Mouse (Mus musculus) midbrain, embryonic 10.5 days (tissue): ENCODE data around the gene Tmem251. TPM values are rescaled to one million over a fixed set of nuclear protein-coding genes. Genes with fewer than 3 reads are reported as not detected.

Experiments
- DNase-seq: peaks from one replicate; pipeline ENCODE4 v3.0.0-alpha.2; 2017; ENCODE audit warnings: low spot score
- H3K27ac ChIP-seq: fragments of 300-500 bp; sonication (generic); replicated peaks from 2 replicates; pipeline ENCODE4 v1.5.1; 2016; ENCODE audit warnings: mild to moderate bottlenecking
- H3K27me3 ChIP-seq: fragments of 300-500 bp; sonication (generic); 2 replicates; pipeline ENCODE4 v1.6.1; 2016; ENCODE audit warnings: low read depth, mild to moderate bottlenecking; ENCODE audit not compliant: poor library complexity, severe bottlenecking
- H3K36me3 ChIP-seq: fragments of 300-500 bp; sonication (generic); 2 replicates; pipeline ENCODE4 v1.6.1; 2016; ENCODE audit warnings: mild to moderate bottlenecking, moderate library complexity
- H3K4me1 ChIP-seq: fragments of 300-500 bp; sonication (generic); 2 replicates; pipeline ENCODE4 v1.6.1; 2016
- H3K4me3 ChIP-seq: fragments of 300-500 bp; sonication (generic); 2 replicates; pipeline ENCODE4 v1.5.1; 2016; ENCODE audit warnings: mild to moderate bottlenecking, moderate library complexity
- H3K9me3 ChIP-seq: fragments of 300-500 bp; sonication (generic); replicated peaks from 2 replicates; pipeline ENCODE4 v1.6.1; 2016; ENCODE audit warnings: mild to moderate bottlenecking
- WGBS: fragments of 180-500 bp; shearing (Covaris S2); methylation state at CpG from one replicate; pipeline ENCODE4 v1.1.7; 2016; 5-methylcytosine and 5-hydroxymethylcytosine counted together
- polyA plus RNA-seq: library from polyadenylated mRNA; unstranded; fragments of >200 nt; fragmentation: Nextera tagmentation; extraction: Ambion mirVana; gene quantifications from 2 replicates; pipeline ENCODE4 v1.2.1, GENCODE M21; 2016

Tmem251 gene
- 13.2 and 14.0 TPM in 2 replicates for polyA plus RNA-seq

GRCm38 (mm10) chr12:102743589-102744574, at the start of gene Tmem251, which contains the start of gene Moap1:
Tmem251 (plus strand) TSS chr12:102743762.
Moap1 (minus strand) TSS chr12:102743661.
- H3K4me3 ChIP-seq = peak within 1 kb of the TSS; percentile 92
- H3K27ac ChIP-seq = peak within 1 kb of the TSS; percentile 94
- H3K27me3 ChIP-seq = no peaks in the 10 kb centered on the region
- peaks cover 32% of the 10 kb centered on the region for H3K4me1 ChIP-seq
- peak; percentile 93 for DNase-seq
- no peaks in the 10 kb centered on the region for H3K9me3 ChIP-seq
- under 1% methylated on average over 63 of the region's 63 CpGs for WGBS
- H3K36me3 ChIP-seq = peaks cover 25% of the 10 kb centered on the region

- no peak for DNase-seq
- no peaks in the 10 kb centered on the region for H3K9me3 ChIP-seq
- H3K4me1 ChIP-seq = peaks cover 74% of the 10 kb centered on the region
- H3K27me3 ChIP-seq = no peaks in the 10 kb centered on the region
- WGBS = 62% methylated on average over 18 of the region's 18 CpGs
- no peak overlapping the region for H3K4me3 ChIP-seq
- no peaks in the 10 kb centered on the region for H3K36me3 ChIP-seq
- H3K27ac ChIP-seq = peak overlapping the region; percentile 63
These were observed 48.0 kb upstream of the Tmem251 start for GRCm38 (mm10) chr12:102695369-102696239.

- Histone ChIP-seq H3K9me3 (no peaks in the 10 kb centered on the region), H3K36me3 (no peaks in the 10 kb centered on the region), H3K27me3 (no peaks in the 10 kb centered on the region), H3K4me3 (no peak overlapping the region), H3K27ac (peak overlapping the region; percentile 94), H3K4me1 (peaks cover 71% of the 10 kb centered on the region)
- WGBS = 89% methylated on average over 14 of the region's 14 CpGs
- DNase-seq = no peak
These were observed 46.8 kb upstream of the Tmem251 start for GRCm38 (mm10) chr12:102696635-102697354.

- DNase-seq = no peak
- H3K9me3 ChIP-seq = no peaks in the 10 kb centered on the region
- H3K4me1 ChIP-seq = peaks cover 76% of the 10 kb centered on the region
- peak overlapping the region; percentile 94 for H3K27ac ChIP-seq
- H3K36me3 ChIP-seq = no peaks in the 10 kb centered on the region
- WGBS = 76% methylated on average over 7 of the region's 7 CpGs
- H3K27me3 ChIP-seq = no peaks in the 10 kb centered on the region
- no peak overlapping the region for H3K4me3 ChIP-seq
These were observed 46.2 kb upstream of the Tmem251 start for GRCm38 (mm10) chr12:102697381-102697780.

- Histone ChIP-seq H3K27me3 (no peaks in the 10 kb centered on the region), H3K4me3 (peak overlapping the region; percentile 7; the same call in 1 of the 2 replicates), H3K36me3 (no peaks in the 10 kb centered on the region), H3K9me3 (no peaks in the 10 kb centered on the region), H3K4me1 (peaks cover 84% of the 10 kb centered on the region), H3K27ac (peak overlapping the region; percentile 94)
- peak; percentile 56 for DNase-seq
- 11% methylated on average over 1 of the region's 1 CpGs for WGBS
These were observed 45.4 kb upstream of the Tmem251 start for GRCm38 (mm10) chr12:102698089-102698684.

GRCm38 (mm10) chr12:102699156-102699555, 44.4 kb upstream of the Tmem251 start:
- H3K4me1 ChIP-seq = peaks cover 93% of the 10 kb centered on the region
- H3K4me3 ChIP-seq = no peak overlapping the region
- no peaks in the 10 kb centered on the region for H3K9me3 ChIP-seq
- no peaks in the 10 kb centered on the region for H3K36me3 ChIP-seq
- no peak for DNase-seq
- 11% methylated on average over 1 of the region's 1 CpGs for WGBS
- peak overlapping the region; percentile 94 for H3K27ac ChIP-seq
- peaks cover 9% of the 10 kb centered on the region for H3K27me3 ChIP-seq

- peaks cover 93% of the 10 kb centered on the region for H3K4me1 ChIP-seq
- 81% methylated on average over 12 of the region's 12 CpGs for WGBS
- H3K9me3 ChIP-seq = no peaks in the 10 kb centered on the region
- DNase-seq = no peak
- no peaks in the 10 kb centered on the region for H3K36me3 ChIP-seq
- 0 out of 2 replicates have a peak overlapping the region, but pooled peaks have one; percentile 94 for H3K27ac ChIP-seq
- peaks cover 9% of the 10 kb centered on the region for H3K27me3 ChIP-seq
- H3K4me3 ChIP-seq = no peak overlapping the region
These were observed 43.1 kb upstream of the Tmem251 start for GRCm38 (mm10) chr12:102700453-102700852.

GRCm38 (mm10) chr12:102701691-102702207, 41.8 kb upstream of the Tmem251 start:
- no peaks in the 10 kb centered on the region for H3K36me3 ChIP-seq
- peaks cover 17% of the 10 kb centered on the region for H3K27me3 ChIP-seq
- 86% methylated on average over 5 of the region's 5 CpGs for WGBS
- no peaks in the 10 kb centered on the region for H3K9me3 ChIP-seq
- peak overlapping the region; percentile 29; the same call in 1 of the 2 replicates for H3K27ac ChIP-seq
- peaks cover 89% of the 10 kb centered on the region for H3K4me1 ChIP-seq
- DNase-seq = no peak
- H3K4me3 ChIP-seq = 0 out of 2 replicates have a peak overlapping the region, but pooled peaks have one; percentile 0

- Histone ChIP-seq H3K36me3 (no peaks in the 10 kb centered on the region), H3K4me3 (peak overlapping the region; percentile 84), H3K4me1 (peaks cover 81% of the 10 kb centered on the region), H3K9me3 (no peaks in the 10 kb centered on the region), H3K27me3 (peaks cover 25% of the 10 kb centered on the region), H3K27ac (peak overlapping the region; percentile 76)
- DNase-seq = peak; percentile 78
- WGBS = 5% methylated on average over 15 of the region's 15 CpGs
These were observed 41.0 kb upstream of the Tmem251 start for GRCm38 (mm10) chr12:102702356-102703110.

GRCm38 (mm10) chr12:102703111-102703412, 40.5 kb upstream of the Tmem251 start:
- peaks cover 78% of the 10 kb centered on the region for H3K4me1 ChIP-seq
- no peaks in the 10 kb centered on the region for H3K9me3 ChIP-seq
- peak overlapping the region; percentile 76 for H3K27ac ChIP-seq
- H3K4me3 ChIP-seq = peak overlapping the region; percentile 84
- H3K36me3 ChIP-seq = no peaks in the 10 kb centered on the region
- DNase-seq = peak; percentile 29
- WGBS = 6% methylated on average over 4 of the region's 4 CpGs
- H3K27me3 ChIP-seq = peaks cover 30% of the 10 kb centered on the region

- H3K27ac ChIP-seq = peak overlapping the region; percentile 76; the same call in 1 of the 2 replicates
- peaks cover 78% of the 10 kb centered on the region for H3K4me1 ChIP-seq
- DNase-seq = no peak
- no peaks in the 10 kb centered on the region for H3K9me3 ChIP-seq
- H3K27me3 ChIP-seq = peaks cover 34% of the 10 kb centered on the region
- peak overlapping the region; percentile 84 for H3K4me3 ChIP-seq
- 36% methylated on average over 6 of the region's 6 CpGs for WGBS
- no peaks in the 10 kb centered on the region for H3K36me3 ChIP-seq
These were observed 40.1 kb upstream of the Tmem251 start for GRCm38 (mm10) chr12:102703441-102703840.
